Mouse (Mus musculus) megakaryocyte, embryonic 14.5 days (primary cell): ENCODE results near the gene Gm17617.

Experiments used
- FLI1 ChIP-seq: IDR thresholded peaks from 2 replicates; pipeline ENCODE4 v1.6.1; 2012; ENCODE audit warnings: low read length, inconsistent platforms, mixed read lengths
- GATA1 ChIP-seq: IDR thresholded peaks from 3 replicates; pipeline ENCODE4 v1.6.1; 2012; ENCODE audit warnings: mixed read lengths, low read length, inconsistent platforms, borderline replicate concordance

- no peak for TF ChIP-seq GATA1
- TF ChIP-seq FLI1: no peak
Measured at GRCm38 (mm10) chr13:55172336-55172770, 39.0 kb upstream of the Gm17617 start.
